In the genomic region with DNA sequence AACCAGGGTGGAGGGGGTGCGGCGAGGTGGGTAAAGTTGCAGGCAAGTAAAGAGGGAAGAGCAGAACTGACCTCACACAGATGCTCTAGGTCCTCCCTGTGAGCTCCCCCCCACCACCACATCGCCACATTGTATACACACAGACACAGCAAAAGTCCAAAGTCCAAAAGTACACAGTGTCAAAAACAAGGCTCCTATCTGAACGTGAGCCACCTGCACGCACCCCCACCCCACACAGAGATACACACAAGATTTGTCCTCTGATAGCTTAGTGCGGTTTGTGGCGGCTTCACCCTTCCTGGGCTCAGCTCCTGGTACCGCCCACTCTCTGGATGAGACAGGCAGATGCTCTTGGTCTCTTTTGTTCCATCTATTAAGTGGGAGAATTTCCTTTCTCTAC, we compare ENCODE assay signal across 19 mouse cellular contexts. TPM values are rescaled to one million over a fixed set of nuclear protein-coding genes. Genes with fewer than 3 reads are reported as not detected.
DNase-seq lines count a peak whose midpoint lies in the region; ATAC-seq lines count a peak whose summit lies in the region.
"Had no signal": no experiment of that assay in that cellular context is flagged by ENCODE, and none has a peak within 500 bp of the region (broad histone marks: within the 10 kb centered on the region; RNA-seq: fewer than 3 reads in every experiment).

No protein-coding gene starts in this region.

- no peak overlapping the region for H3K4me2 ChIP-seq in heart, embryonic 12.5 days
- H3K4me2 ChIP-seq in heart, embryonic 11.5 days = no peak overlapping the region
- no peak overlapping the region for H3K4me2 ChIP-seq in embryonic facial prominence, embryonic 12.5 days (replicated peaks)
- H3K4me2 ChIP-seq in liver, embryonic 11.5 days = no peak overlapping the region
- no peak overlapping the region for H3K4me2 ChIP-seq in forebrain, embryonic 11.5 days (ENCODE audit: low read depth, low read length, severe bottlenecking)
- H3K4me2 ChIP-seq: forebrain, embryonic 13.5 days; lung, embryonic 15.5 days had no signal

- H3K4me1 ChIP-seq in heart, embryonic 12.5 days (replicated peaks) = peaks cover 27% of the 10 kb centered on the region
- H3K4me1 ChIP-seq in heart, embryonic 11.5 days (ENCODE audit: control insufficient read depth, insufficient read depth, low read length) = peaks cover 15% of the 10 kb centered on the region
- peaks cover 43% of the 10 kb centered on the region for H3K4me1 ChIP-seq in embryonic facial prominence, embryonic 12.5 days
- H3K4me1 ChIP-seq in liver, embryonic 11.5 days (replicated peaks; ENCODE audit: control insufficient read depth, insufficient read depth, low read length) = peaks cover 30% of the 10 kb centered on the region
- peaks cover 13% of the 10 kb centered on the region for H3K4me1 ChIP-seq in forebrain, embryonic 11.5 days (replicated peaks; ENCODE audit: control insufficient read depth, insufficient read depth, low read length)

- no peaks in the 10 kb centered on the region for H3K9me3 ChIP-seq in heart, embryonic 12.5 days (replicated peaks)
- H3K9me3 ChIP-seq in heart, embryonic 11.5 days (replicated peaks; ENCODE audit: control insufficient read depth, low read length) = no peaks in the 10 kb centered on the region
- no peaks in the 10 kb centered on the region for H3K9me3 ChIP-seq in embryonic facial prominence, embryonic 12.5 days
- H3K9me3 ChIP-seq in liver, embryonic 11.5 days (ENCODE audit: control insufficient read depth, low read length) = no peaks in the 10 kb centered on the region
- H3K9me3 ChIP-seq in forebrain, embryonic 11.5 days (ENCODE audit: control insufficient read depth, low read length) = no peaks in the 10 kb centered on the region
- H3K9me3 ChIP-seq: forebrain, embryonic 13.5 days; lung, embryonic 15.5 days had no signal

- WGBS in heart, embryonic 12.5 days = 83% methylated on average over 8 of the region's 8 CpGs
- WGBS in heart, embryonic 11.5 days (ENCODE audit: insufficient replicate concordance) = 80% methylated on average over 8 of the region's 8 CpGs
- 67% methylated on average over 8 of the region's 8 CpGs for whole genome bisulfite sequencing in embryonic facial prominence, embryonic 12.5 days
- WGBS in liver, embryonic 11.5 days = 64% methylated on average over 8 of the region's 8 CpGs
- 82% methylated on average over 8 of the region's 8 CpGs for WGBS in forebrain, embryonic 11.5 days

- H3K27ac ChIP-seq in heart, embryonic 12.5 days (ENCODE audit: poor library complexity, severe bottlenecking) = no peak overlapping the region
- no peak overlapping the region for H3K27ac ChIP-seq in heart, embryonic 11.5 days (ENCODE audit: low read depth, low read length)
- H3K27ac ChIP-seq in embryonic facial prominence, embryonic 12.5 days = peak overlapping the region; percentile 94
- H3K27ac ChIP-seq in liver, embryonic 11.5 days (ENCODE audit: low read depth, low read length) = 0 out of 2 replicates have a peak overlapping the region, but pooled peaks have one; percentile 26
- H3K27ac ChIP-seq in forebrain, embryonic 11.5 days (ENCODE audit: low read depth, low read length) = no peak overlapping the region
- H3K27ac ChIP-seq: forebrain, embryonic 13.5 days had no signal

- H3K36me3 ChIP-seq in heart, embryonic 12.5 days = no peaks in the 10 kb centered on the region
- no peaks in the 10 kb centered on the region for H3K36me3 ChIP-seq in heart, embryonic 11.5 days (ENCODE audit: control insufficient read depth, insufficient read depth, low read length)
- no peaks in the 10 kb centered on the region for H3K36me3 ChIP-seq in embryonic facial prominence, embryonic 12.5 days
- no peaks in the 10 kb centered on the region for H3K36me3 ChIP-seq in liver, embryonic 11.5 days (ENCODE audit: control insufficient read depth, insufficient read depth, low read length)
- H3K36me3 ChIP-seq in forebrain, embryonic 11.5 days (ENCODE audit: control insufficient read depth, insufficient read depth, low read length) = no peaks in the 10 kb centered on the region
- H3K36me3 ChIP-seq: lung, embryonic 15.5 days had no signal

- H3K4me3 ChIP-seq in heart, embryonic 12.5 days = no peak overlapping the region
- H3K4me3 ChIP-seq in heart, embryonic 11.5 days (ENCODE audit: low read depth, low read length) = no peak overlapping the region
- no peak overlapping the region for H3K4me3 ChIP-seq in embryonic facial prominence, embryonic 12.5 days
- H3K4me3 ChIP-seq in liver, embryonic 11.5 days (ENCODE audit: low read depth, low read length) = no peak overlapping the region
- no peak overlapping the region for H3K4me3 ChIP-seq in forebrain, embryonic 11.5 days (ENCODE audit: low read depth, low read length)
- H3K4me3 ChIP-seq: forebrain, embryonic 13.5 days; lung, embryonic 15.5 days had no signal

- no peak for DNase-seq in liver, embryonic 11.5 days (ENCODE audit: low spot score)
- DNase-seq in thymus, postnatal 14 days = peak; percentile 59
- DNase-seq in gastrocnemius, postnatal 25 days = no peak
- DNase-seq in adrenal gland, adult (ENCODE audit: inconsistent age in 2 of 2, low spot score in 1 of 2) = no peak
- no peak for DNase-seq in forebrain, embryonic 11.5 days (ENCODE audit: low spot score)
- DNase-seq: B cell, adult 2 months; cerebellum, adult 8-10 months; kidney, adult 18-20 months; right cerebral cortex, postnatal 14 days had no signal

- H3K9ac ChIP-seq in heart, embryonic 12.5 days = 0 out of 2 replicates have a peak overlapping the region, but pooled peaks have one; percentile 13
- no peak overlapping the region for H3K9ac ChIP-seq in heart, embryonic 11.5 days (ENCODE audit: low read depth, low read length)
- no peak overlapping the region for H3K9ac ChIP-seq in embryonic facial prominence, embryonic 12.5 days
- no peak overlapping the region for H3K9ac ChIP-seq in liver, embryonic 11.5 days (ENCODE audit: low read depth, low read length)
- no peak overlapping the region for H3K9ac ChIP-seq in forebrain, embryonic 11.5 days (ENCODE audit: low read length)
- H3K9ac ChIP-seq: forebrain, embryonic 13.5 days; lung, embryonic 15.5 days had no signal

- ATAC-seq in heart, embryonic 12.5 days (ENCODE audit: insufficient number of reproducible peaks, low FRiP score) = no peak
- ATAC-seq in heart, embryonic 11.5 days (replicated peaks; ENCODE audit: insufficient number of reproducible peaks, low FRiP score, low TSS enrichment) = no peak
- ATAC-seq in embryonic facial prominence, embryonic 12.5 days (ENCODE audit: insufficient number of reproducible peaks, insufficient read depth, low FRiP score, low TSS enrichment) = no peak
- no peak for ATAC-seq in liver, embryonic 11.5 days (replicated peaks; ENCODE audit: low FRiP score)
- no peak for ATAC-seq in forebrain, embryonic 11.5 days (replicated peaks; ENCODE audit: low FRiP score)
- ATAC-seq: forebrain, embryonic 13.5 days had no signal

- H3K27me3 ChIP-seq in heart, embryonic 12.5 days (replicated peaks) = no peaks in the 10 kb centered on the region
- no peaks in the 10 kb centered on the region for H3K27me3 ChIP-seq in heart, embryonic 11.5 days (ENCODE audit: control insufficient read depth, insufficient read depth, low read length)
- H3K27me3 ChIP-seq in embryonic facial prominence, embryonic 12.5 days = no peaks in the 10 kb centered on the region
- no peaks in the 10 kb centered on the region for H3K27me3 ChIP-seq in liver, embryonic 11.5 days (replicated peaks; ENCODE audit: control insufficient read depth, insufficient read depth, low read length)
- H3K27me3 ChIP-seq in forebrain, embryonic 11.5 days (ENCODE audit: control insufficient read depth, insufficient read depth, low read length) = no peaks in the 10 kb centered on the region
- H3K27me3 ChIP-seq: forebrain, embryonic 13.5 days; lung, embryonic 15.5 days had no signal

RNA-seq across cellular contexts. Expression of a gene that starts 50.0 kb away (rescaled TPM):
- polyA plus RNA-seq in heart, embryonic 12.5 days (2016; fragmentation: Nextera tagmentation; extraction: Ambion mirVana) = not detected in 2 replicates
- polyA plus RNA-seq in heart, embryonic 11.5 days (2014; fragmentation: Nextera tagmentation; extraction: Ambion mirVana) = not detected in 2 replicates
- not detected in 2 replicates for polyA plus RNA-seq in embryonic facial prominence, embryonic 12.5 days (2016; fragmentation: Nextera tagmentation; extraction: Ambion mirVana)
- not detected in 2 replicates for polyA plus RNA-seq in liver, embryonic 11.5 days (2014; fragmentation: Nextera tagmentation; extraction: Ambion mirVana)
- not detected for total RNA-seq in gastrocnemius, postnatal 25 days (2021)
- not detected in 2 replicates for polyA plus RNA-seq in forebrain, embryonic 11.5 days (2014; fragmentation: Nextera tagmentation; extraction: Ambion mirVana)
- total RNA-seq: gastrocnemius, postnatal 4 days; heart, postnatal 25 days; left cerebral cortex, adult 18-20 months had no signal
- polyA plus RNA-seq: brain, embryonic 14.5 days; forebrain, embryonic 13.5 days; lung, embryonic 15.5 days; stomach, embryonic 14.5 days had no signal

Comparison
In these comparisons a context has a peak if more than half of its experiments do, and no peak if none do; other contexts are left out.
1. H3K27ac ChIP-seq: peak in embryonic facial prominence, embryonic 12.5 days (single experiment) and liver, embryonic 11.5 days (single experiment); none in heart, embryonic 12.5 days (single experiment), heart, embryonic 11.5 days (single experiment) and forebrain, embryonic 11.5 days (single experiment).